Mouse (Mus musculus): ENCODE measurements around the gene Med12l.
"Not testable (repeated sequence)": the region's sequence is repeated elsewhere in the genome, so short reads cannot be mapped to it uniquely, and the experiment has no call there.

Med12l gene

GRCm38 (mm10) chr3:59139651-59140051 lies 134.0 kb downstream of the Med12l start:
- no peak for DNase-seq (ENCODE audit: low read depth, low spot score)

- DNase-seq (ENCODE audit: low read depth, low spot score), result no peak
Observed at GRCm38 (mm10) chr3:59140115-59140514, 134.5 kb downstream of the Med12l start.

GRCm38 (mm10) chr3:59140941-59141340 lies 135.3 kb downstream of the Med12l start:
- DNase-seq (ENCODE audit: low read depth, low spot score), result not testable (repeated sequence)

- DNase-seq (ENCODE audit: low read depth, low spot score), result no peak
Observed at GRCm38 (mm10) chr3:59141507-59142305, 136.1 kb downstream of the Med12l start.

GRCm38 (mm10) chr3:59145194-59145593 lies 139.6 kb downstream of the Med12l start:
- no peak for DNase-seq (ENCODE audit: low read depth, low spot score)

- DNase-seq (ENCODE audit: low read depth, low spot score), result no peak
Observed at GRCm38 (mm10) chr3:59149646-59150045, 144.0 kb downstream of the Med12l start.

GRCm38 (mm10) chr3:59150624-59151023 lies 145.0 kb downstream of the Med12l start:
- DNase-seq (ENCODE audit: low read depth, low spot score), result no peak

GRCm38 (mm10) chr3:59153424-59153823 lies 147.8 kb downstream of the Med12l start, which contains the start of gene P2ry14:
Gene P2ry14 (minus strand): TSS chr3:59153618.
- DNase-seq (ENCODE audit: low read depth, low spot score), result no peak

GRCm38 (mm10) chr3:59154888-59155287 lies 149.3 kb downstream of the Med12l start:
- no peak for DNase-seq (ENCODE audit: low read depth, low spot score)

GRCm38 (mm10) chr3:59155404-59155803 lies 149.8 kb downstream of the Med12l start:
- no peak for DNase-seq (ENCODE audit: low read depth, low spot score)

GRCm38 (mm10) chr3:59157048-59157447 lies 151.4 kb downstream of the Med12l start:
- DNase-seq (ENCODE audit: low read depth, low spot score), result no peak

- DNase-seq (ENCODE audit: low read depth, low spot score), result no peak
Observed at GRCm38 (mm10) chr3:59160465-59160864, 154.8 kb downstream of the Med12l start.

- no peak for DNase-seq (ENCODE audit: low read depth, low spot score)
Observed at GRCm38 (mm10) chr3:59167417-59168054, 161.9 kb downstream of the Med12l start.

- DNase-seq (ENCODE audit: low read depth, low spot score), result no peak
Observed at GRCm38 (mm10) chr3:59168476-59168875, 162.9 kb downstream of the Med12l start.

- no peak for DNase-seq (ENCODE audit: low read depth, low spot score)
Observed at GRCm38 (mm10) chr3:59169215-59169614, 163.6 kb downstream of the Med12l start.

- no peak for DNase-seq (ENCODE audit: low read depth, low spot score)
Observed at GRCm38 (mm10) chr3:59169921-59170627, 164.4 kb downstream of the Med12l start.

GRCm38 (mm10) chr3:59174426-59175154 lies 169.0 kb downstream of the Med12l start:
- no peak for DNase-seq (ENCODE audit: low read depth, low spot score)

GRCm38 (mm10) chr3:59175234-59175633 lies 169.6 kb downstream of the Med12l start:
- DNase-seq (ENCODE audit: low read depth, low spot score), result peak; percentile 18

- DNase-seq (ENCODE audit: low read depth, low spot score), result no peak
Observed at GRCm38 (mm10) chr3:59176871-59177270, 171.2 kb downstream of the Med12l start.

GRCm38 (mm10) chr3:59181134-59181533 lies 175.5 kb downstream of the Med12l start:
- no peak for DNase-seq (ENCODE audit: low read depth, low spot score)

- no peak for DNase-seq (ENCODE audit: low read depth, low spot score)
Observed at GRCm38 (mm10) chr3:59182129-59182528, 176.5 kb downstream of the Med12l start.

GRCm38 (mm10) chr3:59185662-59186061 lies 180.0 kb downstream of the Med12l start:
- no peak for DNase-seq (ENCODE audit: low read depth, low spot score)

Data from retina, adult 2 months (tissue).